Mouse (Mus musculus) frontal cortex, postnatal 10 days (tissue): ENCODE results near the gene Dio1.

Experiments
- DNase-seq, 2 experiments: peaks; one replicate each; pipeline ENCODE4 v3.0.0; 2022; ENCODE audit warnings: low spot score in 2 of 2, mixed read lengths in 1 of 2

Dio1 gene

GRCm38 (mm10) chr4:107247110-107247509 is 59.9 kb downstream of the Dio1 start:
- no peak for DNase-seq

GRCm38 (mm10) chr4:107246040-107246439 is 60.9 kb downstream of the Dio1 start:
- no peak for DNase-seq

- DNase-seq = no peak
Observed at GRCm38 (mm10) chr4:107245368-107245767, 61.6 kb downstream of the Dio1 start.

GRCm38 (mm10) chr4:107243365-107244333 is 63.3 kb downstream of the Dio1 start:
- no peak for DNase-seq
